Mouse (Mus musculus): Measurements from ENCODE around the gene Rimbp2. TPM values are rescaled to one million over a fixed set of nuclear protein-coding genes. Genes with fewer than 3 reads are reported as not detected.

Rimbp2 gene
- polyA plus RNA-seq, 1 experiment from 2014 or later = 0.63 TPM

GRCm38 (mm10) chr5:128920112-128920511, 33.2 kb downstream of the Rimbp2 start:
- no peaks in the 10 kb centered on the region for H3K36me3 ChIP-seq
- H3K9ac ChIP-seq = no peak overlapping the region
- WGBS = 45% methylated on average over 5 of the region's 5 CpGs
- no peaks in the 10 kb centered on the region for H3K27me3 ChIP-seq (replicated peaks)
- H3K9me3 ChIP-seq = no peaks in the 10 kb centered on the region
- no peak overlapping the region for H3K4me2 ChIP-seq
- no peak overlapping the region for H3K27ac ChIP-seq
- no peaks in the 10 kb centered on the region for H3K4me1 ChIP-seq
- no peak overlapping the region for H3K4me3 ChIP-seq (replicated peaks)
- ATAC-seq (ENCODE audit: insufficient read depth, low FRiP score, low read depth) = no peak

- Histone ChIP-seq H3K4me3 (replicated peaks) (no peak overlapping the region), H3K27ac (no peak overlapping the region), H3K9me3 (no peaks in the 10 kb centered on the region), H3K27me3 (replicated peaks) (no peaks in the 10 kb centered on the region), H3K4me1 (no peaks in the 10 kb centered on the region), H3K4me2 (no peak overlapping the region), H3K9ac (no peak overlapping the region), H3K36me3 (no peaks in the 10 kb centered on the region)
- peak; percentile 87 for ATAC-seq (ENCODE audit: insufficient read depth, low FRiP score, low read depth)
- 3% methylated on average over 10 of the region's 10 CpGs for WGBS
These were observed 35.9 kb downstream of the Rimbp2 start for GRCm38 (mm10) chr5:128917116-128917959.

DNA sequence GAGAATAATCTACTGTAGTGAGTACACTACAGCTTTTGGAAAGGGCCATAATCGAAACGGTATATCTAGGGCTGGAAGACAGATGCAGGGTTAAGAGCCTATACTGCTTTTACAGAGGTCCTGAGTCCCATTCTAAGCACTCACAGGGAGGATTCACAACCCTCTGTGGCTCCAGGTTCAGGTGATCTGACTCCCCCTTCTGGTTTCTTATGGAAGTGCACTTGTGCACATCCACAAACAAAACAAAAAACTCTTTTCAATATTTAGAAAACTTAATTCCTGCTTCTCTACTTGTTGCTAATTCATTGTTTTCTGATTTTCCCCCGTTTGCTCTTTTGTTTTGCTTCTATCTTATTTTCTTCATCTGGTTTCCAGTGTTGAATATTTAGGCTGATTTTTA, 39.5 kb downstream of the Rimbp2 start:
- WGBS = 72% methylated on average over 3 of the region's 3 CpGs
- Histone ChIP-seq H3K27me3 (replicated peaks) (no peaks in the 10 kb centered on the region), H3K27ac (no peak overlapping the region), H3K4me2 (no peak overlapping the region), H3K4me1 (no peaks in the 10 kb centered on the region), H3K4me3 (replicated peaks) (no peak overlapping the region), H3K9me3 (no peaks in the 10 kb centered on the region), H3K9ac (no peak overlapping the region), H3K36me3 (no peaks in the 10 kb centered on the region)
- no peak for ATAC-seq (ENCODE audit: insufficient read depth, low FRiP score, low read depth)

- Histone ChIP-seq H3K36me3 (no peaks in the 10 kb centered on the region), H3K4me3 (replicated peaks) (no peak overlapping the region), H3K27me3 (replicated peaks) (no peaks in the 10 kb centered on the region), H3K27ac (no peak overlapping the region), H3K4me1 (no peaks in the 10 kb centered on the region), H3K4me2 (no peak overlapping the region), H3K9ac (no peak overlapping the region), H3K9me3 (no peaks in the 10 kb centered on the region)
- ATAC-seq (ENCODE audit: insufficient read depth, low FRiP score, low read depth) = no peak
- WGBS = 88% methylated on average over 3 of the region's 3 CpGs
These were observed 40.9 kb downstream of the Rimbp2 start for GRCm38 (mm10) chr5:128912374-128912773.

DNA sequence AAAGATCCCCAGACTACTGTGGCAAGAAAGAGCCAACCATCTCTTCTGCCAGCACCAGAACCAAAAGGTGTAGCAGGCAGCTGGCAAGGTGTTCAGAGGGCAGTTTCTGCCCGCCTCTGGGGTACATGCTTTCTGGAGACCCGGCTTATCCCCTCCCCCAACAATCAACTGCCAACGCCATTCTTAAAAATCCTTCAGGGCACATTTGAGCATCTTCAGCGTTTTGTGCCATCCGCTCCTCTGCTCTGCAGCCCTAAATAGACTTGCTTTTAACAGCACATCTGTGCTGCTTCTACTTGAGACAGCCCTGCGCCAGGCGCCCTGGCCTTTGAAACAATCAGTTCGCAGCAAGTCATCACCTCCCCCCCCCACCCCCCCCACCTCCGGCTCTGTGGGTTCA, 41.7 kb downstream of the Rimbp2 start:
- WGBS = 68% methylated on average over 8 of the region's 9 CpGs
- Histone ChIP-seq H3K9me3 (no peaks in the 10 kb centered on the region), H3K36me3 (no peaks in the 10 kb centered on the region), H3K27me3 (replicated peaks) (no peaks in the 10 kb centered on the region), H3K4me2 (no peak overlapping the region), H3K27ac (no peak overlapping the region), H3K4me3 (replicated peaks) (no peak overlapping the region), H3K9ac (no peak overlapping the region), H3K4me1 (no peaks in the 10 kb centered on the region)
- ATAC-seq (ENCODE audit: insufficient read depth, low FRiP score, low read depth) = no peak

- Histone ChIP-seq H3K4me3 (replicated peaks) (no peak overlapping the region), H3K9me3 (no peaks in the 10 kb centered on the region), H3K4me2 (no peak overlapping the region), H3K27ac (no peak overlapping the region), H3K27me3 (replicated peaks) (no peaks in the 10 kb centered on the region), H3K4me1 (no peaks in the 10 kb centered on the region), H3K36me3 (no peaks in the 10 kb centered on the region), H3K9ac (no peak overlapping the region)
- ATAC-seq (ENCODE audit: insufficient read depth, low FRiP score, low read depth) = peak; percentile 78; the same call in 1 of the 2 replicates
- 17% methylated on average over 5 of the region's 5 CpGs for whole genome bisulfite sequencing
These were observed 49.2 kb downstream of the Rimbp2 start for GRCm38 (mm10) chr5:128904113-128904512.

DNA sequence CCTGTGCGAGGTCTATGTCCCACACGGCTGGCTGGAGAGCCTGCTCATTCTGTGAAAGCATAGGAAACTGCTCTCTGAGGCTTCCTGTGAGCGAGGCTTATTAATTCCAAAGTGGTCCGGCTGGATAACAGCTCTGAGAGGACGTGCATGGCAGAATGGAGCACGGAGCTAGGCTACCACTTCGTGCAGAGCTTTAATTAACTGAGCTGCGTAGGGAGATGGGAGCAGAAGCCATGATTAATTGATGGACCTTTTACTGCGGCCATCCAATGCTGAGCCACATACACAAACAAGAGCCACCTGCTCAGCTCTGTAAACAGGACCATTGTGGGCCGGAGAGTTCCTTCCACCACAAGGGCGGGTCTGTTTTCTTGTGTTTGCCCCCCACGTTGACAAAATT, 50.2 kb downstream of the Rimbp2 start:
- H3K9ac ChIP-seq = no peak overlapping the region
- 22% methylated on average over 12 of the region's 12 CpGs for WGBS

DNA sequence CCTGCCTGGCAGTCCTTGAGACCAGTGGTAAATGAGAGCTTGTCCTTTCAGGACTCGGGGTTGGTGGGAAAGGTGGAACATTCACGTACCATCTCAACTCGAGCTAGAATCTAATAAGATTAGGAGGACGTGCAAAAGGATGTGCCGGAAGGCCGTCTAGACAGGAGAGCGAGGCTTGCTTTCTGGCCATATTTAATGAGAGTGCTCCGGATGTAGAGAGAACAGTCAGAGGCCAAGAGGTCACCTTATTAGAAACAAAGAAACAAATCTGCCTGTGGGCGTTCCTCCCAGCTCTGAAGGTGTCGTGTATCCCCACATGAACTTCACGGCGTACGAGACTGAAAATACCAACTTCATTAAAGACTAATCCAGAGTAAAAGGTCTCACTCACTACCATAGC, 53.3 kb downstream of the Rimbp2 start:
- Histone ChIP-seq H3K27me3 (replicated peaks) (no peaks in the 10 kb centered on the region), H3K9ac (no peak overlapping the region), H3K4me1 (no peaks in the 10 kb centered on the region), H3K4me2 (no peak overlapping the region), H3K9me3 (no peaks in the 10 kb centered on the region), H3K27ac (no peak overlapping the region), H3K36me3 (no peaks in the 10 kb centered on the region), H3K4me3 (replicated peaks) (no peak overlapping the region)
- WGBS = 42% methylated on average over 13 of the region's 13 CpGs
- no peak for ATAC-seq (ENCODE audit: insufficient read depth, low FRiP score, low read depth)

More for the DNA sequence above, 50.2 kb downstream of the Rimbp2 start:
- no peaks in the 10 kb centered on the region for H3K9me3 ChIP-seq
- H3K27me3 ChIP-seq (replicated peaks) = no peaks in the 10 kb centered on the region
- H3K27ac ChIP-seq = no peak overlapping the region
- H3K4me3 ChIP-seq (replicated peaks) = no peak overlapping the region
- H3K4me1 ChIP-seq = no peaks in the 10 kb centered on the region
- H3K4me2 ChIP-seq = no peak overlapping the region
- H3K36me3 ChIP-seq = no peaks in the 10 kb centered on the region
- ATAC-seq (ENCODE audit: insufficient read depth, low FRiP score, low read depth) = no peak; the same call in 1 of the 2 replicates

DNA sequence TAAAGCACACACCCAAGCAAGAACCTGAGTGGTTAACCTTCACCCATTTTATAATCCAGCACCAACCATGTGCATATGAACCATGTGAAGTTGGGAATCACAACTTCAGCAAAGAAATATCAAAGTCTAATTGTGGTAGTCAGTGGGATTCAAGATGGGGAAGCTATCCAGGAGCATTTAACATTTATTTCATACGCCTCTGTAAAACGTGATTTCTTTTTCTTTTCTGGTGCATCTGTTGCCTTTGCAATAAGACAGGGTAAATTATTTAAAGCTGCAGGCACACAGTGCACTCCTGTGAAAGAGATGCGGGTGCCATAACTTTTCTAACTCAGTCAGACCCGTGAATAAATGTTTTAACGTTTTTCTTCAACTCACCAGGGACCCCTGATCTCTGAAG, 58.4 kb downstream of the Rimbp2 start:
- Histone ChIP-seq H3K9ac (no peak overlapping the region), H3K4me1 (no peaks in the 10 kb centered on the region), H3K27ac (no peak overlapping the region), H3K4me3 (replicated peaks) (no peak overlapping the region), H3K9me3 (no peaks in the 10 kb centered on the region), H3K27me3 (replicated peaks) (no peaks in the 10 kb centered on the region), H3K4me2 (no peak overlapping the region), H3K36me3 (no peaks in the 10 kb centered on the region)
- no peak for ATAC-seq (ENCODE audit: insufficient read depth, low FRiP score, low read depth)
- WGBS = 81% methylated on average over 5 of the region's 5 CpGs

- Histone ChIP-seq H3K9me3 (no peaks in the 10 kb centered on the region), H3K4me2 (no peak overlapping the region), H3K9ac (no peak overlapping the region), H3K4me3 (replicated peaks) (no peak overlapping the region), H3K27me3 (replicated peaks) (no peaks in the 10 kb centered on the region), H3K4me1 (no peaks in the 10 kb centered on the region), H3K36me3 (no peaks in the 10 kb centered on the region), H3K27ac (no peak overlapping the region)
- ATAC-seq (ENCODE audit: insufficient read depth, low FRiP score, low read depth) = no peak
- 64% methylated on average over 3 of the region's 3 CpGs for WGBS
These were observed 65.7 kb downstream of the Rimbp2 start for GRCm38 (mm10) chr5:128887546-128887945.

DNA sequence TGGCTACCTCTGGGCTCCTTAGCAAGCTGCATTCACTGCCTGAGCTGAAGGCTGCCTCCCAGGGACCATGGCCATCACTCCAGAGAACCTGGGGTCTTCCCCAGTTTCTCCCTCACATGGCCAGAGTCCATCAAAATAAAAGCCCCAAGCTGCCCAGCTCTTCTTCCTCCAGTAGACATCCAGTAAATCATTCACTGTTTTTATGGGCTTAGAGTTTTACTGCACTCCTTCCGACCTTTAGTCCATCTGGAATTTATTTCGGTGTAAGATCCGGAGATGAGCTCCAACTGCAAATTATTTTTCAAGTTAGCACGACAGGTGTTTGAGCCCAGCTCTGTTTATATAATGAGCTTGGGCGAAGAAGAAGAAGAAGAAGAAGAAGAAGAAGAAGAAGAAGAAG, 69.0 kb downstream of the Rimbp2 start:
- WGBS = 55% methylated on average over 5 of the region's 5 CpGs

GRCm38 (mm10) chr5:128879092-128879491, 74.2 kb downstream of the Rimbp2 start:
- Histone ChIP-seq H3K9ac (no peak overlapping the region), H3K4me1 (no peaks in the 10 kb centered on the region), H3K36me3 (no peaks in the 10 kb centered on the region), H3K27ac (no peak overlapping the region), H3K9me3 (no peaks in the 10 kb centered on the region), H3K27me3 (replicated peaks) (no peaks in the 10 kb centered on the region), H3K4me2 (no peak overlapping the region), H3K4me3 (replicated peaks) (no peak overlapping the region)
- no peak for ATAC-seq (ENCODE audit: insufficient read depth, low FRiP score, low read depth)
- WGBS = 26% methylated on average over 3 of the region's 3 CpGs

More for the DNA sequence above, 69.0 kb downstream of the Rimbp2 start:
- no peak for ATAC-seq (ENCODE audit: insufficient read depth, low FRiP score, low read depth)
- H3K9me3 ChIP-seq = no peaks in the 10 kb centered on the region
- H3K27ac ChIP-seq = no peak overlapping the region
- no peaks in the 10 kb centered on the region for H3K4me1 ChIP-seq
- H3K4me2 ChIP-seq = no peak overlapping the region
- no peak overlapping the region for H3K4me3 ChIP-seq (replicated peaks)
- H3K27me3 ChIP-seq (replicated peaks) = no peaks in the 10 kb centered on the region
- H3K9ac ChIP-seq = no peak overlapping the region
- no peaks in the 10 kb centered on the region for H3K36me3 ChIP-seq

Data from stomach, embryonic 15.5 days (tissue).